Mouse (Mus musculus) hindbrain, embryonic 15.5 days (tissue): ENCODE measurements around the gene Aqp2. TPM values are rescaled to one million over a fixed set of nuclear protein-coding genes. Genes with fewer than 3 reads are reported as not detected.

Experiments
- polyA plus RNA-seq: library from polyadenylated mRNA; unstranded; fragments of >200 nt; fragmentation: Nextera tagmentation; extraction: Ambion mirVana; gene quantifications from 2 replicates; pipeline ENCODE4 v1.2.1, GENCODE M21; 2015

Aqp2 gene
- polyA plus RNA-seq, 1 experiment from 2014 or later = not detected

Other genes with a start within 250 kb of the Aqp2 start
- gene Fmnl3, start 208.6 kb upstream of the Aqp2 start, polyA plus RNA-seq = 8.9 and 9.1 TPM in 2 replicates
- 299 and 320 TPM in 2 replicates for gene Tmbim6, start 186.2 kb upstream of the Aqp2 start, polyA plus RNA-seq
- gene Nckap5l, start 121.3 kb upstream of the Aqp2 start, polyA plus RNA-seq = 14.7 and 17.1 TPM in 2 replicates
- gene Bcdin3d, start 104.3 kb upstream of the Aqp2 start, polyA plus RNA-seq = 16.4 and 17.7 TPM in 2 replicates
- 42.2 and 48.7 TPM in 2 replicates for gene Faim2, start 50.9 kb upstream of the Aqp2 start, polyA plus RNA-seq
- 1.3 and 2.4 TPM in 2 replicates for gene Aqp5, start 11.7 kb downstream of the Aqp2 start, polyA plus RNA-seq
- gene Aqp6, start 22.3 kb downstream of the Aqp2 start, polyA plus RNA-seq = 0.78 and 1.00 TPM in 2 replicates
- gene Racgap1, start 72.6 kb downstream of the Aqp2 start, polyA plus RNA-seq = 63.3 and 67.1 TPM in 2 replicates
- 58.1 and 63.6 TPM in 2 replicates for gene Asic1, start 91.3 kb downstream of the Aqp2 start, polyA plus RNA-seq
- 89.1 and 96.4 TPM in 2 replicates for gene Smarcd1, start 123.1 kb downstream of the Aqp2 start, polyA plus RNA-seq
- gene Gm17349, start 126.4 kb downstream of the Aqp2 start, polyA plus RNA-seq = not detected in 2 replicates
- gene Gpd1, start 138.5 kb downstream of the Aqp2 start, polyA plus RNA-seq = 3.6 and 4.7 TPM in 2 replicates
- gene Cox14, start 146.6 kb downstream of the Aqp2 start, polyA plus RNA-seq = 171 and 178 TPM in 2 replicates
- gene Cers5, start 193.8 kb downstream of the Aqp2 start, polyA plus RNA-seq = 85.8 and 89.9 TPM in 2 replicates